Mouse (Mus musculus): ENCODE data around the gene Hba-x. TPM values are rescaled to one million over a fixed set of nuclear protein-coding genes. Genes with fewer than 3 reads are reported as not detected.
A peak's percentile ranks its signal among the peaks of the same experiment; 100 is the strongest.

The Hba-x gene
- polyA plus RNA-seq, 1 experiment from 2014 or later = 3.2 TPM

GRCm38 (mm10) chr11:32320507-32321195 is 44.5 kb downstream of the Hba-x start:
- no peak for ATAC-seq
- no peak overlapping the region for H3K27ac ChIP-seq (ENCODE audit: low read length)
- no peaks in the 10 kb centered on the region for H3K27me3 ChIP-seq (ENCODE audit: control insufficient read depth, insufficient read depth, low read depth, low read length)
- no peaks in the 10 kb centered on the region for H3K4me1 ChIP-seq (ENCODE audit: control insufficient read depth, insufficient read depth, low read length)
- H3K9me3 ChIP-seq (replicated peaks; ENCODE audit: control insufficient read depth, low read length, poor library complexity, severe bottlenecking) = no peaks in the 10 kb centered on the region
- 65% methylated on average over 11 of the region's 11 CpGs for WGBS
- H3K4me3 ChIP-seq (ENCODE audit: low read depth, low read length) = no peak overlapping the region
- no peak overlapping the region for H3K9ac ChIP-seq (ENCODE audit: low read depth, low read length)
- no peak overlapping the region for H3K4me2 ChIP-seq (ENCODE audit: low read length)
- H3K36me3 ChIP-seq (ENCODE audit: control insufficient read depth, insufficient read depth, low read length) = no peaks in the 10 kb centered on the region

DNA sequence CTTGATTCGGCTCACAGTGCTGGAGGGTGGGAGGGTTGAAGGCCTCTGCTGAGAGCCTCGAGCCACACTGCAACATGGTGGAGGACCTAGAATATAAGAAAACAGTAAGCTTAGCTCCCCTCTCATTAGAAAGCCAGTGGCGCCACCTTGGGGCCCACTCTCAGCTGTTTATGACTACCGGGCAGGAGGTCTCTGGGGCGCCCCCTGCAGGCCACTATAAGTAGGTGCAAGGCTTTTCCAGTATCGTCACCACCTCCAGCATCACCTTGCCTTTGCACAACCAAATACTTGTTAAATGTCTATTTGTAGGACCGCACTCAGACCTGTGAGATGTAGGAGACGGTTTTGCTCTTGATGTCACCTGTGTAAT is 45.0 kb downstream of the Hba-x start:
- Histone ChIP-seq H3K9ac (ENCODE audit: low read depth, low read length) (no peak overlapping the region), H3K27ac (ENCODE audit: low read length) (no peak overlapping the region), H3K4me1 (ENCODE audit: control insufficient read depth, insufficient read depth, low read length) (no peaks in the 10 kb centered on the region), H3K4me2 (ENCODE audit: low read length) (no peak overlapping the region), H3K27me3 (ENCODE audit: control insufficient read depth, insufficient read depth, low read depth, low read length) (no peaks in the 10 kb centered on the region), H3K9me3 (replicated peaks; ENCODE audit: control insufficient read depth, low read length, poor library complexity, severe bottlenecking) (no peaks in the 10 kb centered on the region), H3K4me3 (ENCODE audit: low read depth, low read length) (no peak overlapping the region), H3K36me3 (ENCODE audit: control insufficient read depth, insufficient read depth, low read length) (no peaks in the 10 kb centered on the region)
- 33% methylated on average over 8 of the region's 8 CpGs for WGBS
- ATAC-seq = no peak

GRCm38 (mm10) chr11:32324609-32325008 is 48.4 kb downstream of the Hba-x start:
- Histone ChIP-seq H3K4me3 (ENCODE audit: low read depth, low read length) (no peak overlapping the region), H3K27me3 (ENCODE audit: control insufficient read depth, insufficient read depth, low read depth, low read length) (no peaks in the 10 kb centered on the region), H3K27ac (ENCODE audit: low read length) (no peak overlapping the region), H3K4me1 (ENCODE audit: control insufficient read depth, insufficient read depth, low read length) (no peaks in the 10 kb centered on the region), H3K9ac (ENCODE audit: low read depth, low read length) (no peak overlapping the region), H3K36me3 (ENCODE audit: control insufficient read depth, insufficient read depth, low read length) (no peaks in the 10 kb centered on the region), H3K4me2 (ENCODE audit: low read length) (peak overlapping the region; percentile 39; the same call in 1 of the 2 replicates), H3K9me3 (replicated peaks; ENCODE audit: control insufficient read depth, low read length, poor library complexity, severe bottlenecking) (no peaks in the 10 kb centered on the region)
- ATAC-seq = peak; percentile 86
- WGBS = 11% methylated on average over 15 of the region's 15 CpGs

Other genes with a start within 250 kb of the Hba-x start
- gene Il9r, start 76.1 kb upstream of the Hba-x start, polyA plus RNA-seq (2015; fragmentation: Nextera tagmentation; extraction: Ambion mirVana) = not detected in 2 replicates
- gene Snrnp25, start 71.0 kb upstream of the Hba-x start, polyA plus RNA-seq (2015; fragmentation: Nextera tagmentation; extraction: Ambion mirVana) = 37.2 and 41.2 TPM in 2 replicates
- gene Rhbdf1, start 54.1 kb upstream of the Hba-x start, polyA plus RNA-seq (2015; fragmentation: Nextera tagmentation; extraction: Ambion mirVana) = 18.5 and 24.0 TPM in 2 replicates
- 36.1 and 41.7 TPM in 2 replicates for gene Mpg, start 49.9 kb upstream of the Hba-x start, polyA plus RNA-seq (2015; fragmentation: Nextera tagmentation; extraction: Ambion mirVana)
- gene Nprl3, start 8.7 kb upstream of the Hba-x start, polyA plus RNA-seq (2015; fragmentation: Nextera tagmentation; extraction: Ambion mirVana) = 45.3 and 52.4 TPM in 2 replicates
- 2,278 and 2,570 TPM in 2 replicates for gene Hba-a1, start 7.1 kb downstream of the Hba-x start, polyA plus RNA-seq (2015; fragmentation: Nextera tagmentation; extraction: Ambion mirVana)
- gene Hbq1b, start 10.6 kb downstream of the Hba-x start, polyA plus RNA-seq (2015; fragmentation: Nextera tagmentation; extraction: Ambion mirVana) = 1.1 and 1.5 TPM in 2 replicates
- 5,737 and 6,589 TPM in 2 replicates for gene Hba-a2, start 20.1 kb downstream of the Hba-x start, polyA plus RNA-seq (2015; fragmentation: Nextera tagmentation; extraction: Ambion mirVana)
- gene Hbq1a, start 23.7 kb downstream of the Hba-x start, polyA plus RNA-seq (2015; fragmentation: Nextera tagmentation; extraction: Ambion mirVana) = 1.7 and 2.0 TPM in 2 replicates
- gene Sh3pxd2b, start 71.4 kb downstream of the Hba-x start, polyA plus RNA-seq (2015; fragmentation: Nextera tagmentation; extraction: Ambion mirVana) = 21.6 and 23.4 TPM in 2 replicates
- 43.0 and 46.6 TPM in 2 replicates for gene Ubtd2, start 179.0 kb downstream of the Hba-x start, polyA plus RNA-seq (2015; fragmentation: Nextera tagmentation; extraction: Ambion mirVana)